Mouse (Mus musculus) hindbrain, embryonic 14.5 days (tissue): Measurements from ENCODE around the gene Ints6. TPM values are rescaled to one million over a fixed set of nuclear protein-coding genes. Genes with fewer than 3 reads are reported as not detected.

ENCODE experiments used
- ATAC-seq: fragments of 200-750 bp; cut with Nextera tagmentation; 2 replicates; pipeline ENCODE4 v1.8.0; 2017; ENCODE audit warnings: moderate number of reproducible peaks, mild to moderate bottlenecking, moderate TSS enrichment, moderate library complexity; ENCODE audit not compliant: low FRiP score
- DNase-seq: peaks from one replicate; pipeline ENCODE4 v3.0.0-alpha.2; 2015; ENCODE audit warnings: low spot score
- H3K27ac ChIP-seq: fragments of 300-500 bp; sonication (generic); 2 replicates; pipeline ENCODE4 v1.5.1; 2014; ENCODE audit warnings: mild to moderate bottlenecking, moderate library complexity
- H3K27me3 ChIP-seq: fragments of 300-500 bp; sonication (generic); 2 replicates; pipeline ENCODE4 v1.6.1; 2014; ENCODE audit warnings: mild to moderate bottlenecking, low read length, mixed read lengths; ENCODE audit not compliant: control insufficient read depth, insufficient read depth
- H3K36me3 ChIP-seq: fragments of 300-500 bp; sonication (generic); replicated peaks from 2 replicates; pipeline ENCODE4 v1.6.1; 2014; ENCODE audit not compliant: control insufficient read depth, insufficient read depth
- H3K4me1 ChIP-seq: fragments of 300-500 bp; sonication (generic); replicated peaks from 2 replicates; pipeline ENCODE4 v1.6.1; 2014; ENCODE audit warnings: antibody characterized with exemption, low read length, mixed read lengths; ENCODE audit not compliant: control insufficient read depth, insufficient read depth
- H3K4me2 ChIP-seq: fragments of 300-500 bp; sonication (generic); replicated peaks from 2 replicates; pipeline ENCODE4 v1.6.1; 2014; ENCODE audit warnings: mild to moderate bottlenecking, moderate library complexity
- H3K4me3 ChIP-seq: fragments of 300-500 bp; sonication (generic); replicated peaks from 2 replicates; pipeline ENCODE4 v1.5.1; 2014; ENCODE audit warnings: mild to moderate bottlenecking, low read length
- H3K9ac ChIP-seq: fragments of 300-500 bp; sonication (generic); 2 replicates; pipeline ENCODE4 v1.6.1; 2014
- H3K9me3 ChIP-seq: fragments of 300-500 bp; sonication (generic); 2 replicates; pipeline ENCODE4 v1.6.1; 2016; ENCODE audit warnings: low read length; ENCODE audit not compliant: control insufficient read depth
- WGBS: fragments of 180-500 bp; shearing (Covaris S2); extraction: QIAGEN DNeasy Blood & Tissue Kit; methylation state at CpG from one replicate; pipeline ENCODE4 v1.1.7; 2014; 5-methylcytosine and 5-hydroxymethylcytosine counted together
- polyA plus RNA-seq: library from polyadenylated mRNA; unstranded; fragments of >200 nt; fragmentation: Nextera tagmentation; extraction: Ambion mirVana; gene quantifications from 2 replicates; pipeline ENCODE4 v1.2.1, GENCODE M21; 2014

Gene Ints6
- 21.8 and 24.7 TPM in 2 replicates for polyA plus RNA-seq

DNA sequence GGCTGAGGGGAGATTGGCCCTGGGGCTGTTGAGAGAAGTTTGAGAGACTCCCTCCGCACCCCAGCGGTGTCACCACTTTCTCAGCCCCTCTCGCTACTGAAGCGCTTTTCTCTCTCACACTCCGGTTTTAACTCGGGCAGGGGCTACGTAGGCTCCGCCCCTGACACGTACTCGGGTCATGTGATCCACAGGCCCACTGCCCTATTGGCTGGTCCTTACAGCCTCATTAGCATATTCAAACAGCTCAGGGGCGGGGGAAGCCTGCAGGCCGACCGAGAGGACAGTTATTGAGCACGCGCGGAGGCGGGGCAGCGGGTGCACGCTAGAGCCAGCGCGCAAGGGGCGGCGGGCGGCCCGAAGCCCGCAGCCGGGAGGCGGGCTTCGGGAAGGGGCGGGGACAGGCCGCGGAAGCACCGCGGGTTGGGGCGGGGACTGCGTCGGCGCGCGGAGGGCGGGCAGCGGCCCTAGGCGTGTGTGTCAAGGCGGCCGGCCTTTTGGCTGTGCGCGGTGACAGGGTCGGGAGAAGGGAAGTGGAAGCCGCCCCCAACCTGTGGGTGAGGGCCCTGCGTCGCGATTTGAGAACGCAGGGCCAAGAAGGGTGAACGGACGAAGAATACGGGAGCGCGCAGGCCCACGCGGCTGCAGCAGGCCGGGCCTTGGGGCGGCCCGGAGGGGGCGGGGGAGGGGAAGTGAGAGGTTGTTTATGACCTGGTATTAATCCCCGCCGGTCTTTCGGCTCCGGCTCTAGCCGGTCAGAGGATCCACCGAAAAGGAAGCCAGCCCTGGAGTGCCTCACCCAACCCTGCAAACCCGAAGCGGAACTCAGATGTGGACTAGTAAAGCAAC is at the start of gene Ints6:
Gene Ints6, minus strand, starts transcription at position 134 of the 846 bp plus-strand sequence.
- DNase-seq: peak; percentile 97
- peak; percentile 97 for ATAC-seq
- peak within 1 kb of the TSS; percentile 99 for H3K27ac ChIP-seq
- H3K4me3 ChIP-seq: peak within 1 kb of the TSS; percentile 97
- peaks cover 9% of the 10 kb centered on the region for H3K36me3 ChIP-seq
- H3K9me3 ChIP-seq: no peaks in the 10 kb centered on the region
- peaks cover 21% of the 10 kb centered on the region for H3K4me1 ChIP-seq
- no peaks in the 10 kb centered on the region for H3K27me3 ChIP-seq
- under 1% methylated on average over 65 of the region's 72 CpGs for WGBS
- H3K9ac ChIP-seq: peak within 1 kb of the TSS; percentile 98
- peak within 1 kb of the TSS; percentile 88 for H3K4me2 ChIP-seq

DNA sequence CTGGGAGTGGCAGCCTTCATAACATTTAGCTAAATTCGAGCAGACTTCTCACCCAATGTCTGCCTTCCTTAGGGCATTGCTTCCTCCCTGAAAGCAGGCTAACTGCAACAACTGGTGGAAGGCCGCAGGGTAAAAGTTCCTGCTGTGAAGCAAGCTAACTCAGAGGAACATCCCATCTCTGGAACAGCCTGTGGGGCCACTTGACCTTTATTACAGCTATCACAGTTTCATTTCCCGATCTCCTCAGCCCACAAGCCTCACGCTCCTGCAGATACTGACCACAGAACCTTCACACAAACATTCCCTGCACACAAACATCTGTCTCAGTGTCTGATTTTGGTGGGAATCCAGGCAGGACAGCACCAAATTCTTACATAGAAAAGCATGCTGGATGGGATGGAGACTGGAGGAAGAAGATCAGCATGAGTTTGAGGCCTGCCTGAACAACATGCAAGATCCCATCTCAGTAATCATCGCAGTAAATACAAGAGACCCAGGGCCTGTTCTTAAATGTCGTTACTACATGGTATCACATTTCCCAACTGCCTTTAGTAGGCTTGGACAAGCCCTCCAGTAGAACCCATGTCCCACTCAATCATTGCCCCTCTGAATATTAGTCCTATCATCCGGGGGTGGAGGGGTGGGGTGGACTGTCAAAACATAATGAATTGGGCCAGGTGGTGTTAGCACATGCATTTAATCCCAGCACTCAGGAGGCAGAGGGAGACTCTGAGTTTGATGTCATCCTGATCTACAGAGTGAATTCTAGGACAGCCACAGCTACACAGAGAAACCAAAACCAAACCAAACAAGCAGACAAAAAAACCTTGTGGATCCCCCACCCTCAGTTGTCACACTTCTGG is 47.9 kb upstream of the Ints6 start:
- no peaks in the 10 kb centered on the region for H3K27me3 ChIP-seq
- H3K4me1 ChIP-seq: no peaks in the 10 kb centered on the region
- H3K4me2 ChIP-seq: no peak overlapping the region
- H3K27ac ChIP-seq: no peak overlapping the region
- H3K9me3 ChIP-seq: no peaks in the 10 kb centered on the region
- DNase-seq (no peak), ATAC-seq (no peak)
- H3K36me3 ChIP-seq: no peaks in the 10 kb centered on the region
- H3K9ac ChIP-seq: no peak overlapping the region
- 71% methylated on average over 7 of the region's 7 CpGs for WGBS
- H3K4me3 ChIP-seq: no peak overlapping the region

DNA sequence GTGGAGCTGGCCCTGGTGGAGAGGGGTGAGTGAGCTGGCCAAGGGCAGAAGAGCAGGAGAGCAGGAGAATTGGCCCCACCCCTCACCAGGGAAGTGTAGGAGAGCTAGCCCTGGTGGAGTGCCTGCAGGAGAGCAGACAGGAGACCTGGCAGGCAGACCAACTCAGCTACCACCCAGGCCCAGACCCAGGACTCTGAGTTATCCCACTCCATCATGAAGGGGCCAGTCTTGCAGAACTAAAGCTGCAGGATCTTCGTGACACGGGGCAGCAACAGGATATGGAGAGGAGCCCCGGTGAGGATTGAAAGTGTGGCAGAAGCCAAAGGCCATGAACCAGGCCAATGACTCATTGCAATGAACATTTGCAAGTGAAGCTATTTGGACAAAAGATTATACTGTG is 46.0 kb upstream of the Ints6 start:
- Histone ChIP-seq H3K9ac (no peak overlapping the region), H3K4me2 (no peak overlapping the region), H3K27ac (no peak overlapping the region), H3K4me1 (no peaks in the 10 kb centered on the region), H3K9me3 (no peaks in the 10 kb centered on the region), H3K27me3 (no peaks in the 10 kb centered on the region), H3K36me3 (no peaks in the 10 kb centered on the region), H3K4me3 (no peak overlapping the region)
- DNase-seq (no peak), ATAC-seq (no peak)
- WGBS: 81% methylated on average over 3 of the region's 3 CpGs

DNA sequence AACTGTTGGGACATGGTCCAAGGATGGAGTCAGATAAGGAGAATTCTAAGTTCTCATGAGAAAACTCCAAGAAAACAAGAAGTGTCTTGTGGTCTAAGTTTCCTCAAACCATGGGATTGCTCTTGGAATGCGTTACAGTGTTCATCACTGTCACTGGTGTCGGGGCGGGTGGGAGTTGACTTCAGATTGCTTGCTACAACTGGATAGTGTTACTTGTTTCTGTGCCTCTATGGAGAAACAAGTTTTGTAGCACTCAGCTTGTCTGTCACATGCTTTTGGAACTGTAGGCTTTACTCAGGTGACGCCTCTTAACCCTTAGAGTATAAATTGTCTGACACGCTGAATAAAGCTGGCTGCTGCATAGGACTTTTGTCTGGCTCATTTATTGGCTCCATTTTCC is 42.2 kb upstream of the Ints6 start:
- H3K4me3 ChIP-seq: no peak overlapping the region
- DNase-seq: no peak
- no peak overlapping the region for H3K9ac ChIP-seq
- ATAC-seq: no peak
- H3K9me3 ChIP-seq: no peaks in the 10 kb centered on the region
- H3K4me1 ChIP-seq: no peaks in the 10 kb centered on the region
- no peaks in the 10 kb centered on the region for H3K27me3 ChIP-seq
- H3K4me2 ChIP-seq: no peak overlapping the region
- 69% methylated on average over 5 of the region's 5 CpGs for WGBS
- no peak overlapping the region for H3K27ac ChIP-seq
- no peaks in the 10 kb centered on the region for H3K36me3 ChIP-seq

DNA sequence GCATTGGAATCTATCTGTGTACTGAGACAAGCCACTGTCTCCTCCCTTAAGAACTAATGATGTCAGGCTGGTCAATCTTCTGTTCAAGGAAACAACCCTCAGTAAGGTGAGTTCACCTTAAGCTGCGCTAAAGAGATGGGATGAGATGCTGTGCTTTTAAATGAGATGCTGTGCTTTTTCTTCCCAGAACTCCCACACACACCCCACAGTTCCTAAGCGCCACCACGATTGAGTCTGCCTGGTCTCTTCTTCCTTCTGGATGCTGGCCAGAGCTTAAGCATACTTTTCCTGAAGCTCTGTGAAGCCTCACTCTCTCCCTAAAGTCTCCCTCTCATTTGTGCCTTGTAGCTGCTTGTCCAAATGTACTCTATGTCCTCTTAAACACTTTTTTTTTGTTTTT is 39.8 kb upstream of the Ints6 start:
- no peak for DNase-seq
- Histone ChIP-seq H3K4me2 (no peak overlapping the region), H3K9ac (no peak overlapping the region), H3K9me3 (no peaks in the 10 kb centered on the region), H3K4me3 (no peak overlapping the region), H3K27ac (no peak overlapping the region), H3K36me3 (no peaks in the 10 kb centered on the region), H3K27me3 (no peaks in the 10 kb centered on the region), H3K4me1 (no peaks in the 10 kb centered on the region)
- no peak for ATAC-seq
- 87% methylated on average over 3 of the region's 3 CpGs for WGBS

DNA sequence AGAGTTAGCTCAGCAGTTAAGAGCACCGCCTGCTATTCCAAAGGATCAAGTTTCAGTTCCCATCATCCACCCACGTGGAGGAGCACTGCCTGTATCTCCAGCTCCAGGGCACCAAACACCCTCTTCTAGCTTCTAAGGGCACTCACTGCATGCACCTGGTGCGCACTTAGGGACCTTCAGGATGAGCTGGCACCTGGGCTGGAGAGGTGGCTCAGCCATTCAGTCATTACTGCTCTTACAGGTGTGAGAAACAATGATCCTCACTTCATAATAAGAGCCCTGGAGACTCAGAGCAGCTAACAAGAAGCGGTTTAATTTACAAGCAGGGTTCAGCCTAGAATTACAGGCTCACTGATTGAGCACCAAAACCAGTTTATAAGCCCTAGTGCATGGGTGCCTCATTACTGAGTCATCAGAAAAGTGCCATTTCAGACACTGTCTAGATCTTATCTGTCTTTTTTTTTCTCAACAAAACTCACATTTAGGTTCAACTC is 37.7 kb upstream of the Ints6 start:
- Histone ChIP-seq H3K9ac (no peak overlapping the region), H3K27me3 (no peaks in the 10 kb centered on the region), H3K36me3 (no peaks in the 10 kb centered on the region), H3K4me2 (no peak overlapping the region), H3K4me3 (no peak overlapping the region), H3K4me1 (no peaks in the 10 kb centered on the region), H3K27ac (no peak overlapping the region), H3K9me3 (no peaks in the 10 kb centered on the region)
- DNase-seq (no peak), ATAC-seq (no peak)
- WGBS: 12% methylated on average over 4 of the region's 4 CpGs

DNA sequence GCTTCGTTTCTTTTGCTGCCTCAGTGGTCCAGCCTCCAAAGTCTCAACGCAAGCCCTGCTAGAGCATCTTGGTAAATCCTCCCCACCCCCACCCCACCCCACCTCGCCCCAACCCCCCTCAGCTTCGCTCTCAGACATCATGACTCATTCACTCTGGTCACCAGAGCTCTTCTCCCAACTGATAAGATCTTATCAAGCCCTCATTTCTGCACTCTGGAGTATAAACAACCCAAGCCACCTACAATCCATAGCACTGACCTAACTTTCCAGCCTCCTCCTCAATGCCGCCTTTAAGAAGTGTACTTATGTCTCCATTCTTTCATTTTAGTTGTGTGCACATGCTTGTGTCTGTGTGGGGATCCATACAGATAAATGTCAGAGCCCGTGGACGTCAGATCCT is 34.8 kb upstream of the Ints6 start:
- no peaks in the 10 kb centered on the region for H3K9me3 ChIP-seq
- no peaks in the 10 kb centered on the region for H3K27me3 ChIP-seq
- no peaks in the 10 kb centered on the region for H3K36me3 ChIP-seq
- H3K4me1 ChIP-seq: no peaks in the 10 kb centered on the region
- no peak overlapping the region for H3K27ac ChIP-seq
- no peak for ATAC-seq
- no peak overlapping the region for H3K4me3 ChIP-seq
- WGBS: 90% methylated on average over 7 of the region's 7 CpGs
- H3K9ac ChIP-seq: no peak overlapping the region
- no peak overlapping the region for H3K4me2 ChIP-seq
- DNase-seq: no peak

DNA sequence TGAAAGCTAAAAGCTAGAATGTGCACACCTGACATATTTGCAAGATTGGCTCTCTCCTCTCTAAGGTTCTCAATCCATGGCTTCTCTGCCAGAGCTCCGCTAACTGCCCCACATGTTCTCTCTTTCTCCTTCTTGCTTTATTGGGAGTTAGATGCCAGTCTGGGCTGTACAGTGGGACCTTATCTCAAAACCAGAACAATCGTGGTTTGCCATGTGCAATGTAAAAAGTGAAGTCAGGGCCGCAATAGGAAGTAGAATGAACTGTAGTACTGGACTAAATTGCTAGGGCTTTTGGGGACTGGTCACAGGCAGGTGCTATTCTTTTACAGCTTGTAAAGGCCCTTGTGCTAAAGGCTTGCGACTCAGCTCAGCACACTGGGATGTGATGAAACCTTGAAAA is 28.3 kb upstream of the Ints6 start:
- Histone ChIP-seq H3K4me3 (no peak overlapping the region), H3K9ac (no peak overlapping the region), H3K4me2 (no peak overlapping the region), H3K36me3 (no peaks in the 10 kb centered on the region), H3K27ac (no peak overlapping the region), H3K27me3 (no peaks in the 10 kb centered on the region), H3K4me1 (no peaks in the 10 kb centered on the region), H3K9me3 (no peaks in the 10 kb centered on the region)
- 58% methylated on average over 4 of the region's 4 CpGs for WGBS
- DNase-seq (no peak), ATAC-seq (no peak)

DNA sequence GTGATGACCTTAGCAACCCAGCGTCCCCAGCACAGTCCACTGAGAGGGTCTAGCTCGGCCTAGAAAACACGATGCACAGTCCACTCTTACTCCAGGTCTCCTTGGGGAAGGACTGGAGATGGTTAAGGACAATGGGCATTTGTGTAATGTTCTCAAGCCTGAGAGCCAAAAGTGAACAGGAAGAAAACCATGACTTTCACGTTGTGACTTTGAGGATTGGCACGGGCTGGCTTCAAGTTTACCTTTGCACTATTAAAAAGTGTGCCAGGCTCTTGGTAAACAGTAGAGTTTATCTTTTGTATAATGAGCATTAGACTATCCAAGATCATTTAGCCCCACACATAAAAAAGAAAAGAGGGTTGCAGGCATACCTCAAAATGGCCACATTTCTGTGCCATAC is 22.0 kb upstream of the Ints6 start:
- Histone ChIP-seq H3K9ac (no peak overlapping the region), H3K4me1 (no peaks in the 10 kb centered on the region), H3K9me3 (no peaks in the 10 kb centered on the region), H3K4me2 (no peak overlapping the region), H3K36me3 (no peaks in the 10 kb centered on the region), H3K27ac (no peak overlapping the region), H3K4me3 (no peak overlapping the region), H3K27me3 (no peaks in the 10 kb centered on the region)
- no peak for DNase-seq
- ATAC-seq: no peak
- 88% methylated on average over 5 of the region's 5 CpGs for WGBS
